Mouse (Mus musculus): ENCODE results near the gene Hist1h3c. TPM values are rescaled to one million over a fixed set of nuclear protein-coding genes. Genes with fewer than 3 reads are reported as not detected.
"Not testable (repeated sequence)": the region's sequence is repeated elsewhere in the genome, so short reads cannot be mapped to it uniquely, and the experiment has no call there.

Gene Hist1h3c
- polyA plus RNA-seq, 1 experiment: 6.1 TPM

DNA sequence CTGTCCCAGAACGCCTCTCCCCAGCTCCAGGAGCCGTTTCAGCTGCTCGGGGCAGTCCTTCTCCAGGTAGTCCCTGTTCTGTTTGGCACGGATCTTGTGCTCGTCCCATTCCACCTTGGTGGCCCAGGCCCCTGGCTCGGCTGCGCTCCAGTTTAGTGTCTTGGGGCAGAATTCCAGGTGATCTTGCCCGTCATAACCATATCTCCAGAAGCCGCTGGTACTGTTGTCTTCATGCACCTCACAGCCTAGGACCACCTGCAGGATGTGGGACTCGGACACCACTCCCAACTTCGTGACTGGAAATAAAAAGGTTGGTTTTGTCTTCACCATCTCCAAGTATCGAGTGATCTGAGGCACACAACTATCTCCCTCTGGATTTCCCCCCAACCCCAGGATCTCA, 38.6 kb downstream of the Hist1h3c start:
- Histone ChIP-seq H3K4me3 (ENCODE audit: insufficient read depth, poor library complexity, severe bottlenecking) (no peak overlapping the region), H3K79me2 (ENCODE audit: control insufficient read depth, insufficient read depth) (no peaks in the 10 kb centered on the region), H3K36me3 (ENCODE audit: control insufficient read depth, insufficient read depth) (no peaks in the 10 kb centered on the region), H3K79me3 (ENCODE audit: low read depth) (no peaks in the 10 kb centered on the region), H3ac (ENCODE audit: control insufficient read depth, insufficient read length, low read depth) (no peak overlapping the region), H3K27me3 (ENCODE audit: control insufficient read depth, insufficient read depth, insufficient read length) (no peaks in the 10 kb centered on the region)
- TF ChIP-seq CEBPB (IDR thresholded peaks at IDR 0.05; ENCODE audit: low read depth): no peak
- no peak for TF ChIP-seq MYOG (IDR thresholded peaks at IDR 0.05; ENCODE audit: control insufficient read depth, extremely low read depth, insufficient read length)
- TF ChIP-seq MYOD1 (IDR thresholded peaks at IDR 0.05; ENCODE audit: control insufficient read depth, insufficient read length, low read depth): no peak
- TF ChIP-seq MAX (IDR thresholded peaks at IDR 0.05): no peak
- TF ChIP-seq FOSL1 (IDR thresholded peaks at IDR 0.05; ENCODE audit: insufficient read depth, low read length, poor library complexity, severe bottlenecking): no peak
- TF ChIP-seq USF1 (IDR thresholded peaks at IDR 0.05; ENCODE audit: low read depth): no peak

DNA sequence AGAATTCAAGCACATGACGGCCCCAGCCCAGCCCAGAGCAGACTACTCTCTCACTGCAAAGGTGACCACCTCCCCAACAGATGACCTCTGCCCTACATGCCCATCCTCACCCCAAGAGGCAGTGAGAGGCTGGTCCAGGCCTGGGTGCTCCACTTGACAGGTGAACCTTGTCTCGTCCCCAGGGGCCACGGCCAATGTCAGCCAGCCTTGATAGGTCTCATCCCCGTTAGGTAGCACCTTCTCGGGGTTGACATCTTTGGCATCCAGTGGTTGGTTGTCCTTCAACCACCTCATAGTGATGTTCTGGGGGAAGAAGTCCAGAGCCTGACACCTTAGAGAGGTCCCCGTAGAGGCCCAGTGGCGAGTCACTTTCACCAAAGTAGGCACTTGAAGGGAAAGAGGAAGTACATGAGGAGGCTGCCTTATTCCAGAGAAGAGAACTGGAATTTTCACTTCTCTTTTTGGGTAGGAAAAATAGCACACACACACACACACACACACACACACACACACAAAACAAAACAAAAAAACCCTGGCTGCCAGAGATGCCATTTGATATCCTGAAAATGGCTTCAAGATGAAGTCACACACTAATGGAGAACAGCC, 39.5 kb downstream of the Hist1h3c start:
- no peaks in the 10 kb centered on the region for H3K79me2 ChIP-seq (ENCODE audit: control insufficient read depth, insufficient read depth)
- H3K36me3 ChIP-seq (ENCODE audit: control insufficient read depth, insufficient read depth): no peaks in the 10 kb centered on the region
- H3K4me3 ChIP-seq (ENCODE audit: insufficient read depth, poor library complexity, severe bottlenecking): no peak overlapping the region
- no peaks in the 10 kb centered on the region for H3K27me3 ChIP-seq (ENCODE audit: control insufficient read depth, insufficient read depth, insufficient read length)
- no peak for TF ChIP-seq USF1 (IDR thresholded peaks at IDR 0.05; ENCODE audit: low read depth)
- no peak for TF ChIP-seq FOSL1 (IDR thresholded peaks at IDR 0.05; ENCODE audit: insufficient read depth, low read length, poor library complexity, severe bottlenecking)
- TF ChIP-seq MAX (IDR thresholded peaks at IDR 0.05): no peak
- TF ChIP-seq MYOG (IDR thresholded peaks at IDR 0.05; ENCODE audit: control insufficient read depth, extremely low read depth, insufficient read length): no peak
- no peak for TF ChIP-seq CEBPB (IDR thresholded peaks at IDR 0.05; ENCODE audit: low read depth)
- TF ChIP-seq MYOD1 (IDR thresholded peaks at IDR 0.05; ENCODE audit: control insufficient read depth, insufficient read length, low read depth): no peak
- TF ChIP-seq CTCF (IDR thresholded peaks at IDR 0.05; ENCODE audit: control insufficient read depth, insufficient read depth, insufficient read length): no peak
- no peaks in the 10 kb centered on the region for H3K79me3 ChIP-seq (ENCODE audit: low read depth)
- H3ac ChIP-seq (ENCODE audit: control insufficient read depth, insufficient read length, low read depth): no peak overlapping the region

DNA sequence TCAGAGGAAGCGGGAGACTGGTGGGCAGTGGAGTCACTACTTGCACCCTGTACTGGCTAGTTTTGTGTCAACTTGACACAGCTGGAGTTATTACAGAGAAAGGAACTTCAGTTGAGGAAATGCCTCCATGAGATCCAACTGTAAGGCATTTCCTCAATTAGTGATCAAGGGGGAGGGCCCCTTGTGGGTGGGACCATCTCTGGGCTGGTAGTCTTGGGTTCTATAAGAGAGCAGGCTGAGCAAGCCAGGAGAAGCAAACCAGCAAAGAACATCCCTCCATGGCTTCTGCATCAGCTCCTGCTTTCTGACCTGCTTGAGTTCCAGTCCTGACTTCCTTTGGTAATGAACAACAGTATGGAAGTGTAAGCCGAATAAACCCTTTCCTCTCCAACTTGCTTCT, 42.6 kb downstream of the Hist1h3c start:
- H3ac ChIP-seq (ENCODE audit: control insufficient read depth, insufficient read length, low read depth); H3K36me3 ChIP-seq (ENCODE audit: control insufficient read depth, insufficient read depth); H3K27me3 ChIP-seq (ENCODE audit: control insufficient read depth, insufficient read depth, insufficient read length); H3K79me3 ChIP-seq (ENCODE audit: low read depth); H3K79me2 ChIP-seq (ENCODE audit: control insufficient read depth, insufficient read depth); H3K4me3 ChIP-seq (ENCODE audit: insufficient read depth, poor library complexity, severe bottlenecking): not testable (repeated sequence)

DNA sequence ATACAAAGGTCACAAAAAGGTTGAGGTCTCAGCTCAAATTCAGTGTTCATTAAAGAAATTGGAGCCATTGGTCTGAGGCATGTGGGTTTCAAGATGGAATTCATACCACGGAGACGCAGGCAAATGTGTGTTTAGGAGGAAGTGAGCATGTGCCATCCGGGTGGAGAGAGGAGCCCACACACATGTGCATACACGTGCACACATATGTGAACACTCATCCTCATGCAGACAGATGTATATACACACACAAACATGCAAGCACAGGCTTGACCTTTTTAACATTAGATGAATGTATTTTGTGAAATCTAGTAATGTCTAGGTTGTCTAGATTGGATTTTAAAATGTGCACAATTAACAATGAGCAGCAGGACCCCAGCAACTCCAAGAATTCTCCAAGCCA, 43.2 kb downstream of the Hist1h3c start:
- TF ChIP-seq USF1 (IDR thresholded peaks at IDR 0.05; ENCODE audit: low read depth) (no peak), CTCF (IDR thresholded peaks at IDR 0.05; ENCODE audit: control insufficient read depth, insufficient read depth, insufficient read length) (no peak), MYOG (IDR thresholded peaks at IDR 0.05; ENCODE audit: control insufficient read depth, extremely low read depth, insufficient read length) (no peak), CEBPB (IDR thresholded peaks at IDR 0.05; ENCODE audit: low read depth) (no peak), FOSL1 (IDR thresholded peaks at IDR 0.05; ENCODE audit: insufficient read depth, low read length, poor library complexity, severe bottlenecking) (no peak)
- H3K79me3 ChIP-seq (ENCODE audit: low read depth): no peaks in the 10 kb centered on the region
- no peak overlapping the region for H3ac ChIP-seq (ENCODE audit: control insufficient read depth, insufficient read length, low read depth)
- no peaks in the 10 kb centered on the region for H3K27me3 ChIP-seq (ENCODE audit: control insufficient read depth, insufficient read depth, insufficient read length)
- H3K36me3 ChIP-seq (ENCODE audit: control insufficient read depth, insufficient read depth): no peaks in the 10 kb centered on the region
- no peak overlapping the region for H3K4me3 ChIP-seq (ENCODE audit: insufficient read depth, poor library complexity, severe bottlenecking)
- H3K79me2 ChIP-seq (ENCODE audit: control insufficient read depth, insufficient read depth): no peaks in the 10 kb centered on the region

DNA sequence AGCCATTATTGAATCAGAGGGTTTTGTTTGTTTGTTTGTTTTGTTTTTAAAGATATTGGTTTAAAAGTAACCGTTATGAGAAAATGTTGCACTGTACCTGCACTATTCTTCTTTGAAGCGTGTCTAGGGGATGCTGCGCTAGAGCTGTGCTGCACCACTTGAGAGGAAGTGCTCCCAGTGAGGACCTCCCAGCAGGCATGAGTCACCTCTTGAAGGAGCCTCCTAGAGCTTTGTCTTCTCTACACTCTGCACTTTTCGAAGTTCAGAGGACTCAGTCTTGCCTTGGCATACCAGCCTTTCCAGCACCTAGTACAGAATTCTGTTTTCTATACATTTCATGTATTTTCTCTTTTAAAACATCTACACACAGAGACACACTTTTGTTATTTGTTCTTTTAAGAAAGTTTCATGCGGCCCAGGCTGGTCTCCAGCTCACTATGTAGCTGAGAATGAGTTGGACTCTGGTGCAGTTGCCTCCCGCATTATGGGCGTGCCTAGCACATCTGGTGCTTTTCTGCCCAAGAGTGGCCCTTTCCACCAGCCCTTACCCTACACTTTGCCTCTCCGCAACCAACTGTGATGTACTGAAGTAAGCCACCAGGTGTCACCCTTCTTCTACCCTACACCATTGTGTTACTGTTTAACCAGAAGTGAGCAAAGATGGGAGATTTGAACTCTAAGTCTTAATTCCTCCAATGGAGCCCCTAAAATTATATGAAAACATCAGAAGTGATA, 44.4 kb downstream of the Hist1h3c start:
- H3K4me3 ChIP-seq (ENCODE audit: insufficient read depth, poor library complexity, severe bottlenecking): no peak overlapping the region
- no peaks in the 10 kb centered on the region for H3K79me3 ChIP-seq (ENCODE audit: low read depth)
- no peaks in the 10 kb centered on the region for H3K27me3 ChIP-seq (ENCODE audit: control insufficient read depth, insufficient read depth, insufficient read length)
- no peaks in the 10 kb centered on the region for H3K36me3 ChIP-seq (ENCODE audit: control insufficient read depth, insufficient read depth)
- no peak for TF ChIP-seq USF1 (IDR thresholded peaks at IDR 0.05; ENCODE audit: low read depth)
- no peak for TF ChIP-seq MAX (IDR thresholded peaks at IDR 0.05)
- TF ChIP-seq CTCF (IDR thresholded peaks at IDR 0.05; ENCODE audit: control insufficient read depth, insufficient read depth, insufficient read length): peak; percentile 31
- peak overlapping the region; percentile 43 for H3ac ChIP-seq (ENCODE audit: control insufficient read depth, insufficient read length, low read depth)
- no peaks in the 10 kb centered on the region for H3K79me2 ChIP-seq (ENCODE audit: control insufficient read depth, insufficient read depth)

DNA sequence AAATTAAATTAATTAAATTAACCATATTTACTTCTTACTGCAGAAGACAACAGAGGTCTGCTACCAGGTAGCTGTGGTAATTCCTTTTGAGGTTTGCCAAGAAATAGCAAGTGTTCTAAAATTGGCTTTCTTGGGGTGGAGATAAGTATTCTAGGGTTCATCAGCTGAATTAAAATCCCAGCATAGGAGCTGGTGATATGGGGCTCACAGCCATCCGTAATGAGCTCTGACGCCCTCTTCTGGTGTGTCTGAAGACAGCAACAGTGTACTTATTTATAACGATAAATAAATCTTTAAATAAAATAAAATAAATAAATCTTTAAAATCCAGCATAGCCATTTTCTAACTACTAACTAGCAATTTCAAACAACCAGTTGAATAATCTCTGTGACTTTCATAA, 45.6 kb downstream of the Hist1h3c start:
- H3K79me3 ChIP-seq (ENCODE audit: low read depth): no peaks in the 10 kb centered on the region
- TF ChIP-seq CTCF (IDR thresholded peaks at IDR 0.05; ENCODE audit: control insufficient read depth, insufficient read depth, insufficient read length) (no peak), USF1 (IDR thresholded peaks at IDR 0.05; ENCODE audit: low read depth) (no peak), CEBPB (IDR thresholded peaks at IDR 0.05; ENCODE audit: low read depth) (no peak)
- no peaks in the 10 kb centered on the region for H3K36me3 ChIP-seq (ENCODE audit: control insufficient read depth, insufficient read depth)
- H3K27me3 ChIP-seq (ENCODE audit: control insufficient read depth, insufficient read depth, insufficient read length): no peaks in the 10 kb centered on the region
- H3K79me2 ChIP-seq (ENCODE audit: control insufficient read depth, insufficient read depth): no peaks in the 10 kb centered on the region
- H3K4me3 ChIP-seq (ENCODE audit: insufficient read depth, poor library complexity, severe bottlenecking): no peak overlapping the region
- no peak overlapping the region for H3ac ChIP-seq (ENCODE audit: control insufficient read depth, insufficient read length, low read depth)
